Mouse (Mus musculus) kidney, postnatal 10 days (tissue): ENCODE data around the gene Ceacam14.

Experiments used
- DNase-seq: peaks from one replicate; pipeline ENCODE4 v3.0.0; 2021; ENCODE audit warnings: mixed read lengths

The Ceacam14 gene

DNA sequence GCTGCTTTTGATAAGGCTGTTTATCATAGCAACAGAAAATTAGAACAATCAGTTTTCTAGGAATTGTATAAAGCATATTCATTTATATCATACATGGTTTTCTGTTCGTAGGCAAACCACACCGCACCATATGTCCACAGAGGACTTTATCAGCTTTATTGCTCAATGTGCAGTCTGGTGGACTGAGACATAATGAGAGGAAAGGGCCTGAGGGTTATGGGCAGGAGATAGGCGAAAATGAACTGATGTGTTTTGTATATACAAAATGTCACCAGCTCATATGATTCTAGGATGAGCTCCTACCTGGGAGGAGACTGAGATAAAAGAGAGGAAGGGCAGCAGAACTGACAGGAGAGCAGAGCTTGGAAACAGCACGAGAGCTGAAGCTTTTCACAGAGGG is at the start of gene Ceacam14:
TSS of gene Ceacam14 (plus strand) at position 301 of the 400 bp plus-strand sequence.
- DNase-seq = no peak
